Mouse (Mus musculus): Measurements from ENCODE around the gene Adra2b. TPM values are rescaled to one million over a fixed set of nuclear protein-coding genes. Genes with fewer than 3 reads are reported as not detected.

The Adra2b gene
- polyA plus RNA-seq, 1 experiment from 2014 or later = 10.5 TPM

DNA sequence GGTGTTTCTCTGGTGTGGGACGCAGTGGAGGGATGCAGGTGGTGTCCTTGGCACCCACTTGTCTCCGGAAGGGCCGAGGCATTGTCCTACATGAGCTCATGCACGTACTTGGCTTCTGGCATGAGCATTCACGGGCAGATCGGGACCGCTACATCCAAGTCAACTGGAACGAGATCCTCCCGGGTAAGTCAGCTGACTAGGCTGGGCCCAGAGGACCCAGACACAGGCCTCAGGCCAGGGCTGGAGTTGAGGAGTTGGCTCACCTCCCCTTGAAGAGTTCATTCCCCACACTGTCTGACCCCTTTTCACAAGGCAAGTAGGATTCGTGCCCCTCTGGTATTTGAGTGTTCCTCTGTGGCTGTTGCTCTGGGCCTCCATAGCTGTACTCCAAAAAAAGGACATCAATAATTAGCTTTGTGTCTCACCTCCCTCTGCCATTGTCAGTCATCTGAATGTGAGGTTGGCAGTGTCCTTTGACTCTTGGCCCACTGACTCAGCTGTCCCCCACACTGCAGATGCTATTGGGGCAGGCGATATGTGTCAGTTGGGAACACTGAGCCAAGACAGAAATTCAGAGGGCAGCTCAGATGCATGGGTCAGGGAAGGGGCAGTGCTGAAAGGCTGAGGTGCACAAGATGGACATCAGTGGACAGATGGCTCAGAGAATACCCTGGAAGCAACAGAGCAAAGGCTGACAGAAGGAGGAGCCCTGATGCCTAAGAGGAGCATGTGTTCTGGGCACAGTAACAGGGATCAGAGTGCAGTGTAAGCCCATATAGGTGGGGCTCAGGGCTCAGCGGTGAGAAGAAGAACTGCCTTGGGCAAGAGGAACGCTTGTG lies 15.6 kb upstream of the Adra2b start:
- no peak overlapping the region for H3K27ac ChIP-seq
- ATAC-seq (replicated peaks; ENCODE audit: low FRiP score, low read depth) (no peak; the same call in 1 of the 2 replicates), DNase-seq (ENCODE audit: low spot score) (no peak)
- H3K4me1 ChIP-seq (replicated peaks; ENCODE audit: insufficient read depth, low read length) = no peaks in the 10 kb centered on the region
- no peak overlapping the region for H3K4me2 ChIP-seq (ENCODE audit: low read length)
- no peaks in the 10 kb centered on the region for H3K36me3 ChIP-seq (ENCODE audit: insufficient read depth, low read length)
- no peaks in the 10 kb centered on the region for H3K27me3 ChIP-seq (ENCODE audit: insufficient read depth, low read length)
- TF ChIP-seq CTCF (IDR thresholded peaks at IDR 0.05; ENCODE audit: low read depth) = no peak
- H3K4me3 ChIP-seq (replicated peaks; ENCODE audit: low read depth, low read length) = no peak overlapping the region
- H3K9ac ChIP-seq (ENCODE audit: low read depth, low read length) = 0 out of 2 replicates have a peak overlapping the region, but pooled peaks have one; percentile 1
- no peaks in the 10 kb centered on the region for H3K9me3 ChIP-seq (replicated peaks; ENCODE audit: low read length)
- WGBS = 71% methylated on average over 13 of the region's 13 CpGs

DNA sequence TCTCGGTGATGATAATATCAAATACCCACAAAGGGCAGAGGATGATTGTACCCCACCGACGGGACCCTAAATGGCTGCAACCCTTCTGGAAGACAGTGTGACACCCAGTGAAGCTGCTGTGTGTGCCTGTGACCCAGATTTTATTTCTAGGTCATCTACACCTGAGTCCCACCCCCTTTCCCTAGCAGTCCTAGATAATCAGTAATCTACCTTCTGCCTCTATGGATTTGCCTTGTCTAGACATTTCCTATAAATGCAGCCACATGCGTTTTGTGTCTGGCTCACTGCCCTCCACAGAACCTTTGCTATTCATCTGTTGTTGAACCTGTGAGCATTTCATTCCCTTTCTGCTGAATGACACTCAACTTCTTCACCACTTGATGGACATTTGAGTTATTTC lies 9.1 kb upstream of the Adra2b start:
- H3K27me3 ChIP-seq (ENCODE audit: insufficient read depth, low read length) = no peaks in the 10 kb centered on the region
- TF ChIP-seq CTCF (IDR thresholded peaks at IDR 0.05; ENCODE audit: low read depth) = no peak
- H3K36me3 ChIP-seq (ENCODE audit: insufficient read depth, low read length) = no peaks in the 10 kb centered on the region
- no peaks in the 10 kb centered on the region for H3K9me3 ChIP-seq (replicated peaks; ENCODE audit: low read length)
- H3K4me2 ChIP-seq (ENCODE audit: low read length) = no peak overlapping the region
- H3K4me1 ChIP-seq (replicated peaks; ENCODE audit: insufficient read depth, low read length) = no peaks in the 10 kb centered on the region
- DNase-seq (ENCODE audit: low spot score) (no peak), ATAC-seq (replicated peaks; ENCODE audit: low FRiP score, low read depth) (no peak)
- H3K27ac ChIP-seq = no peak overlapping the region
- H3K9ac ChIP-seq (ENCODE audit: low read depth, low read length) = no peak overlapping the region
- no peak overlapping the region for H3K4me3 ChIP-seq (replicated peaks; ENCODE audit: low read depth, low read length)
- 86% methylated on average over 4 of the region's 4 CpGs for WGBS

DNA sequence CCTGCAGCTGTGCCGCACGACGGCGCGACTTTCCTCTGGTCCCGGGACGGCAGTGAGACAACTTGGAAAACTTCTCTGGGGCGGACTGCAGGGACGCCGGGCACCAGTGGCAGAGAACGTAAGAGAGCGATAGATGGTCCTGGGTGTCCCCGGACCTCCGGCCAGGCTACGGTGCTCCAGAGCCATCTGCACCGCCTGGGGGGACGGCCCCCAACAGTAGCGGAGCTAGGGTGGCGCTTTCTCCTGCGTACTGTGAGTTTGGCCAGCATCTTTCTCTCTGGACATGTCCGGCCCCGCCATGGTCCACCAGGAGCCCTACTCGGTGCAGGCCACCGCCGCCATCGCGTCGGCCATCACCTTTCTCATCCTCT lies 259 bp downstream of the Adra2b start:
- peak overlapping the region; percentile 46; the same call in 1 of the 2 replicates for H3K9ac ChIP-seq (ENCODE audit: low read depth, low read length)

DNA sequence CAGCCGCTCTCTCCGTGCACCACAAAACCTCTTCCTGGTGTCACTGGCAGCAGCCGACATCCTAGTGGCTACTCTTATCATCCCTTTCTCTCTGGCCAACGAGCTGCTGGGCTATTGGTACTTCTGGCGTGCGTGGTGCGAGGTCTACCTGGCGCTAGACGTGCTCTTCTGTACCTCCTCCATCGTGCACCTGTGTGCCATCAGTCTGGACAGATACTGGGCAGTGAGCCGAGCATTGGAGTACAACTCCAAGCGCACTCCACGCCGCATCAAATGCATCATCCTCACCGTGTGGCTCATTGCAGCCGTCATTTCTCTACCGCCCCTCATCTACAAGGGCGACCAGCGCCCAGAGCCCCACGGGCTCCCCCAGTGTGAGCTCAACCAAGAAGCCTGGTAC lies 688 bp downstream of the Adra2b start:
- no peaks in the 10 kb centered on the region for H3K9me3 ChIP-seq (replicated peaks; ENCODE audit: low read length)
- H3K9ac ChIP-seq (ENCODE audit: low read depth, low read length) = peak overlapping the region; percentile 46; the same call in 1 of the 2 replicates
- WGBS = 5% methylated on average over 20 of the region's 20 CpGs
- no peak overlapping the region for H3K27ac ChIP-seq
- peak overlapping the region; percentile 75 for H3K4me2 ChIP-seq (ENCODE audit: low read length)
- peaks cover 26% of the 10 kb centered on the region for H3K27me3 ChIP-seq (ENCODE audit: insufficient read depth, low read length)
- ATAC-seq (replicated peaks; ENCODE audit: low FRiP score, low read depth) (no peak), DNase-seq (ENCODE audit: low spot score) (no peak)
- peaks cover 9% of the 10 kb centered on the region; the same call in 1 of the 2 replicates for H3K4me1 ChIP-seq (replicated peaks; ENCODE audit: insufficient read depth, low read length)
- H3K36me3 ChIP-seq (ENCODE audit: insufficient read depth, low read length) = no peaks in the 10 kb centered on the region
- peak overlapping the region; percentile 42 for H3K4me3 ChIP-seq (replicated peaks; ENCODE audit: low read depth, low read length)
- no peak for TF ChIP-seq CTCF (IDR thresholded peaks at IDR 0.05; ENCODE audit: low read depth)

More for the DNA sequence above, 259 bp downstream of the Adra2b start:
- TF ChIP-seq CTCF (IDR thresholded peaks at IDR 0.05; ENCODE audit: low read depth) = no peak
- no peaks in the 10 kb centered on the region for H3K9me3 ChIP-seq (replicated peaks; ENCODE audit: low read length)
- no peak for DNase-seq (ENCODE audit: low spot score)
- no peaks in the 10 kb centered on the region for H3K36me3 ChIP-seq (ENCODE audit: insufficient read depth, low read length)
- H3K27me3 ChIP-seq (ENCODE audit: insufficient read depth, low read length) = peaks cover 26% of the 10 kb centered on the region
- H3K4me2 ChIP-seq (ENCODE audit: low read length) = peak overlapping the region; percentile 75
- no peak overlapping the region; the same call in 1 of the 2 replicates for H3K27ac ChIP-seq
- 2% methylated on average over 28 of the region's 28 CpGs for WGBS
- H3K4me3 ChIP-seq (replicated peaks; ENCODE audit: low read depth, low read length) = peak overlapping the region; percentile 42
- H3K4me1 ChIP-seq (replicated peaks; ENCODE audit: insufficient read depth, low read length) = peaks cover 9% of the 10 kb centered on the region; the same call in 1 of the 2 replicates
- ATAC-seq (replicated peaks; ENCODE audit: low FRiP score, low read depth) = 0 out of 2 replicates have a peak, but pooled peaks have one; percentile 21

DNA sequence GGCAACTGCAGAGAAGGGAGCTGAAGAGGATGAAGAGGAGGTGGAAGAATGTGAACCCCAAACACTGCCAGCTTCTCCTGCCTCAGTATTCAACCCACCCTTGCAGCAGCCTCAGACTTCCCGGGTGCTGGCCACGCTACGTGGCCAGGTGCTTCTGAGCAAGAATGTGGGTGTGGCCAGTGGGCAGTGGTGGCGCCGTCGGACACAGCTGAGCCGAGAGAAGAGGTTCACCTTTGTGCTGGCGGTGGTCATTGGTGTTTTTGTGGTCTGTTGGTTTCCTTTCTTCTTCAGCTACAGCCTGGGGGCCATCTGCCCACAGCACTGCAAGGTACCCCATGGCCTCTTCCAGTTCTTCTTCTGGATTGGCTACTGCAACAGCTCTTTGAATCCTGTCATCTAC lies 1.4 kb downstream of the Adra2b start:
- Histone ChIP-seq H3K27ac (no peak overlapping the region), H3K4me3 (replicated peaks; ENCODE audit: low read depth, low read length) (peak overlapping the region; percentile 42), H3K4me1 (replicated peaks; ENCODE audit: insufficient read depth, low read length) (peaks cover 9% of the 10 kb centered on the region; the same call in 1 of the 2 replicates), H3K9me3 (replicated peaks; ENCODE audit: low read length) (no peaks in the 10 kb centered on the region), H3K9ac (ENCODE audit: low read depth, low read length) (no peak overlapping the region), H3K27me3 (ENCODE audit: insufficient read depth, low read length) (peaks cover 26% of the 10 kb centered on the region), H3K36me3 (ENCODE audit: insufficient read depth, low read length) (no peaks in the 10 kb centered on the region), H3K4me2 (ENCODE audit: low read length) (peak overlapping the region; percentile 75)
- WGBS = 10% methylated on average over 8 of the region's 8 CpGs
- no peak for TF ChIP-seq CTCF (IDR thresholded peaks at IDR 0.05; ENCODE audit: low read depth)
- no peak for DNase-seq (ENCODE audit: low spot score)
- ATAC-seq (replicated peaks; ENCODE audit: low FRiP score, low read depth) = no peak

DNA sequence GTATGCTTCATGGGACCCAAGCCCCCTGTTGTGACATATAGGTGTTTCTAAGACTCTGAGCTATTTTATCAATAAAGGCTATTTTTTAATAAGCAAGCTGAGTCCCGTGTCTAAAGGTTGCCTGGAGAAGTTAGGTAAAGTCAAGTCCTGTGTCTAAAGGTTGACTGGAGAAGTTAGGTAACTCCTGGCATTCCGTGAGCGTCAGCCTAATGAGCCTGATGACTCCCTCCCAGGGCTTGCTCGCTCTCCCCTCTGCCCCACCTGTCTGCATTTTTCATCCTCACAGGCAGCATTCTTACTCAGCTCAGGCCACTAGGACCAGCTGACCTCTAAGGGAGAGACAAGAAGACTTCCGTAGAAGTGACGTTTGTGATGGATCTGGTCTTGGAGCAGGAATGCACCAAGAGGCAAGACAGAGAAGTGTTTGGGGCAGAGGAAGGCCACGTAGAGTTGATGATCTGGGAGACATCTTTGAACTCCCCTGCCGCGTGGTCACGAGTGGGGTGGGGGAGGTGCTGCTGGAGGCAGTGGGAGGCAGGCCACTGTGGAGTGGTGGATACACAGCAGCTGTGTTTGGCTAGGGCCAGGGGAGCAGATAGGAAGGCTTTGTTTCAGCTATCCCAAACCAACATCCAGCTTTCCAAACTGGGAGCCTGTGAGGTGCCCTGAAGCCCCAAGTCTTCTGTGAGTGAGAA lies 4.3 kb downstream of the Adra2b start:
- Histone ChIP-seq H3K36me3 (ENCODE audit: insufficient read depth, low read length) (no peaks in the 10 kb centered on the region), H3K4me3 (replicated peaks; ENCODE audit: low read depth, low read length) (no peak overlapping the region), H3K27ac (no peak overlapping the region), H3K27me3 (ENCODE audit: insufficient read depth, low read length) (peaks cover 26% of the 10 kb centered on the region), H3K9me3 (replicated peaks; ENCODE audit: low read length) (no peaks in the 10 kb centered on the region), H3K4me1 (replicated peaks; ENCODE audit: insufficient read depth, low read length) (peaks cover 15% of the 10 kb centered on the region; the same call in 1 of the 2 replicates), H3K9ac (ENCODE audit: low read depth, low read length) (0 out of 2 replicates have a peak overlapping the region, but pooled peaks have one; percentile 13), H3K4me2 (ENCODE audit: low read length) (no peak overlapping the region)
- WGBS = 47% methylated on average over 10 of the region's 10 CpGs
- ATAC-seq (replicated peaks; ENCODE audit: low FRiP score, low read depth) (peak; percentile 37; the same call in 1 of the 2 replicates), DNase-seq (ENCODE audit: low spot score) (peak; percentile 23)
- no peak for TF ChIP-seq CTCF (IDR thresholded peaks at IDR 0.05; ENCODE audit: low read depth)

Data from kidney, postnatal 0 days (tissue).